7 mouse cellular contexts compared by ENCODE assay signal in the genomic region with DNA sequence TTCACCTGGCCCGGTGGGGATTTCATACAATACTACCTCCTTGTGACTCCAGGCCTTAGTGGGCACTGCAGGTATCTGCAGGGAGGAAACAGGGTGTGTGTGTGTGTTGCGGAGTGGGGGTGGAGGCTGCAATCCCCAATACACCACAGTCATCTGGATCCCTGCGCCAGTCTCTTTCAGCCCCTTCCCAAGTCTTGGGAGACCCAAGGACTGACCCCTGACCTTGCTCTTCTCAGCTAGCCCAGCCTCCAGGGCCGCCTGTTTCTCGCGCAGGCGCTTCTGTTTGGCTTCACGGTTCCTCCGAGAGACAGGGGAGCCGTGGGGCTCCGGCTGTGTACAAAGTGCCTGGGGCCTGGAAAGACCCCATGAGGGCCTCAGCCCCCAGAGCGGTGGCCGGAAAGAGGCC. TPM values are rescaled to one million over a fixed set of nuclear protein-coding genes. Genes with fewer than 3 reads are reported as not detected.
DNase-seq lines count a peak whose midpoint lies in the region; ATAC-seq and TF ChIP-seq lines count a peak whose summit lies in the region.

No protein-coding gene starts in this region.

- DNase-seq in lung, adult 2 months: no peak
- DNase-seq in lung, postnatal 25 days (ENCODE audit: low spot score): no peak
- peak; percentile 27 for DNase-seq in MEL-GATA-1-ER (ENCODE audit: extremely low read depth, low read depth)
- no peak for DNase-seq in midbrain, embryonic 10.5 days (ENCODE audit: low spot score)
- DNase-seq in cerebellum, adult 11 months: no peak

- H3K27me3 ChIP-seq in embryonic facial prominence, embryonic 15.5 days: no peaks in the 10 kb centered on the region
- H3K27me3 ChIP-seq in kidney, embryonic 14.5 days (ENCODE audit: control insufficient read depth, insufficient read depth, low read length): no peaks in the 10 kb centered on the region
- no peaks in the 10 kb centered on the region for H3K27me3 ChIP-seq in midbrain, embryonic 10.5 days (ENCODE audit: low read depth, poor library complexity, severe bottlenecking)

- peak; percentile 35 for ATAC-seq in embryonic facial prominence, embryonic 15.5 days (ENCODE audit: insufficient number of reproducible peaks, low FRiP score, low TSS enrichment, low read depth)
- peak; percentile 56; the same call in 1 of the 2 replicates for ATAC-seq in kidney, embryonic 14.5 days (ENCODE audit: low FRiP score, low TSS enrichment)

- peak overlapping the region; percentile 90 for H3K4me2 ChIP-seq in embryonic facial prominence, embryonic 15.5 days (replicated peaks)
- peak overlapping the region; percentile 88 for H3K4me2 ChIP-seq in kidney, embryonic 14.5 days (replicated peaks; ENCODE audit: low read depth, low read length)

- 7% methylated on average over 13 of the region's 13 CpGs for WGBS in lung, adult 2 months
- 2% methylated on average over 13 of the region's 13 CpGs for WGBS in embryonic facial prominence, embryonic 15.5 days
- 8% methylated on average over 13 of the region's 13 CpGs for WGBS in kidney, embryonic 14.5 days
- WGBS in midbrain, embryonic 10.5 days: 4% methylated on average over 13 of the region's 13 CpGs

- peak overlapping the region; percentile 75 for H3K27ac ChIP-seq in embryonic facial prominence, embryonic 15.5 days (replicated peaks)
- H3K27ac ChIP-seq in kidney, embryonic 14.5 days (ENCODE audit: low read depth, low read length): peak overlapping the region; percentile 84
- H3K27ac ChIP-seq in midbrain, embryonic 10.5 days (replicated peaks): peak overlapping the region; percentile 90

- TF ChIP-seq POLR2A in lung, adult 2 months (IDR thresholded peaks at IDR 0.05; ENCODE audit: borderline replicate concordance, extremely low read depth, low read depth, low read length): no peak

- peaks cover 3% of the 10 kb centered on the region for H3K4me1 ChIP-seq in lung, adult 2 months (ENCODE audit: control insufficient read depth, insufficient read depth, low read length)
- peaks cover 19% of the 10 kb centered on the region for H3K4me1 ChIP-seq in embryonic facial prominence, embryonic 15.5 days
- H3K4me1 ChIP-seq in kidney, embryonic 14.5 days (ENCODE audit: control insufficient read depth, insufficient read depth, low read length): peaks cover 8% of the 10 kb centered on the region; the same call in 1 of the 2 replicates
- peaks cover 25% of the 10 kb centered on the region for H3K4me1 ChIP-seq in midbrain, embryonic 10.5 days

- no peaks in the 10 kb centered on the region for H3K9me3 ChIP-seq in embryonic facial prominence, embryonic 15.5 days (replicated peaks)
- no peaks in the 10 kb centered on the region for H3K9me3 ChIP-seq in kidney, embryonic 14.5 days (ENCODE audit: control insufficient read depth, low read length)
- H3K9me3 ChIP-seq in midbrain, embryonic 10.5 days (replicated peaks): no peaks in the 10 kb centered on the region

- peaks cover 48% of the 10 kb centered on the region for H3K36me3 ChIP-seq in embryonic facial prominence, embryonic 15.5 days
- peaks cover 24% of the 10 kb centered on the region for H3K36me3 ChIP-seq in kidney, embryonic 14.5 days (ENCODE audit: control insufficient read depth, insufficient read depth, low read length)
- peaks cover 58% of the 10 kb centered on the region for H3K36me3 ChIP-seq in midbrain, embryonic 10.5 days

- peak overlapping the region; percentile 94 for H3K4me3 ChIP-seq in lung, adult 2 months (replicated peaks; ENCODE audit: extremely low read depth, low read depth, low read length)
- peak overlapping the region; percentile 68 for H3K4me3 ChIP-seq in embryonic facial prominence, embryonic 15.5 days (replicated peaks)
- peak overlapping the region; percentile 59 for H3K4me3 ChIP-seq in kidney, embryonic 14.5 days (ENCODE audit: low read length)
- H3K4me3 ChIP-seq in midbrain, embryonic 10.5 days: peak overlapping the region; percentile 75

- peak overlapping the region; percentile 91 for H3K9ac ChIP-seq in embryonic facial prominence, embryonic 15.5 days
- H3K9ac ChIP-seq in kidney, embryonic 14.5 days (ENCODE audit: low read depth, low read length): peak overlapping the region; percentile 74

- no peak for TF ChIP-seq CTCF in lung, adult 2 months (IDR thresholded peaks at IDR 0.05; ENCODE audit: insufficient read depth, low read length)

RNA-seq across cellular contexts. Expression of gene Vars2, which starts 0.5 kb away (rescaled TPM):
- 44.0 and 46.6 TPM in 2 replicates for polyA plus RNA-seq in lung, adult 2 months (2012; rRNA removed)
- polyA plus RNA-seq in embryonic facial prominence, embryonic 15.5 days (2015; fragmentation: Nextera tagmentation; extraction: Ambion mirVana): 16.6 and 19.0 TPM in 2 replicates
- 9.5 and 16.8 TPM in 2 replicates for polyA plus RNA-seq in kidney, embryonic 14.5 days (2014; fragmentation: Nextera tagmentation; extraction: Ambion mirVana)
- polyA plus RNA-seq in midbrain, embryonic 10.5 days (2016; fragmentation: Nextera tagmentation; extraction: Ambion mirVana): 19.3 and 20.6 TPM in 2 replicates

RNA-seq across cellular contexts. Expression of gene Gtf2h4, which starts 6.7 kb away (rescaled TPM):
- 21.3 and 22.5 TPM in 2 replicates for polyA plus RNA-seq in lung, adult 2 months (2012; rRNA removed)
- polyA plus RNA-seq in embryonic facial prominence, embryonic 15.5 days (2015; fragmentation: Nextera tagmentation; extraction: Ambion mirVana): 35.4 and 39.5 TPM in 2 replicates
- 50.7 and 56.7 TPM in 2 replicates for polyA plus RNA-seq in kidney, embryonic 14.5 days (2014; fragmentation: Nextera tagmentation; extraction: Ambion mirVana)
- polyA plus RNA-seq in midbrain, embryonic 10.5 days (2016; fragmentation: Nextera tagmentation; extraction: Ambion mirVana): 50.1 and 52.3 TPM in 2 replicates

RNA-seq across cellular contexts. Expression of gene Mucl3, which starts 23.4 kb away (rescaled TPM):
- 0.19 and 0.24 TPM in 2 replicates for polyA plus RNA-seq in lung, adult 2 months (2012; rRNA removed)
- 0.36 TPM in 1 of 2 replicates, not detected in the other for polyA plus RNA-seq in embryonic facial prominence, embryonic 15.5 days (2015; fragmentation: Nextera tagmentation; extraction: Ambion mirVana)
- 0.15 and 0.24 TPM in 2 replicates for polyA plus RNA-seq in kidney, embryonic 14.5 days (2014; fragmentation: Nextera tagmentation; extraction: Ambion mirVana)
- 0.17 and 0.22 TPM in 2 replicates for polyA plus RNA-seq in midbrain, embryonic 10.5 days (2016; fragmentation: Nextera tagmentation; extraction: Ambion mirVana)

RNA-seq across cellular contexts. Expression of gene Ddr1, which starts 37.6 kb away (rescaled TPM):
- polyA plus RNA-seq in lung, adult 2 months (2012; rRNA removed): 63.9 and 66.2 TPM in 2 replicates
- polyA plus RNA-seq in embryonic facial prominence, embryonic 15.5 days (2015; fragmentation: Nextera tagmentation; extraction: Ambion mirVana): 95.1 and 100 TPM in 2 replicates
- polyA plus RNA-seq in kidney, embryonic 14.5 days (2014; fragmentation: Nextera tagmentation; extraction: Ambion mirVana): 34.6 and 52.0 TPM in 2 replicates
- polyA plus RNA-seq in midbrain, embryonic 10.5 days (2016; fragmentation: Nextera tagmentation; extraction: Ambion mirVana): 142 and 193 TPM in 2 replicates

RNA-seq across cellular contexts. Expression of gene Gm9573, which starts 40.4 kb away (rescaled TPM):
- polyA plus RNA-seq in lung, adult 2 months (2012; rRNA removed): not detected in 2 replicates
- polyA plus RNA-seq in embryonic facial prominence, embryonic 15.5 days (2015; fragmentation: Nextera tagmentation; extraction: Ambion mirVana): 0.17 TPM in 1 of 2 replicates, not detected in the other
- polyA plus RNA-seq in kidney, embryonic 14.5 days (2014; fragmentation: Nextera tagmentation; extraction: Ambion mirVana): not detected in 2 replicates
- polyA plus RNA-seq in midbrain, embryonic 10.5 days (2016; fragmentation: Nextera tagmentation; extraction: Ambion mirVana): not detected in 2 replicates
